Mouse (Mus musculus): ENCODE results near the gene Plekha3. TPM values are rescaled to one million over a fixed set of nuclear protein-coding genes. Genes with fewer than 3 reads are reported as not detected.

Gene Plekha3
- total and polyA plus RNA-seq, 3 experiments, result 12.1 to 38.6 (median 30.0) TPM

DNA sequence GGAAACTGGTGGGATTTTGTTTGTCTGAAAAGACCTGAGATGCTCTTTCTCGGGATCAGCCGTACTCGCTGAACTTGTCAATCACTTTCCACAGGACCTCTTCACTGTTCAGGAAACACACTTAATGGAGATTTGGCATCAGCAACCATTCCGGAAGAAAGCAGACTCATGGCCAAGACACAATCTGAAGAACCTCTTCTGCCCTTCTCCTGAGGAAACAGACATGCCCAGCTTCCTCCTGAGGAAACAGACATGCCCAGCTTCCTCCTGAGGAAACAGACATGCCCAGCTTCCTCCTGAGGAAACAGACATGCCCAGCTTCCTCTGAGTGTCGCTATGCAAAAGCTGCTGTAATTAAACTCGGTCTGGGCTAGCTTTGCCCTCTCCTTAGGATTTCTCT is 20.2 kb downstream of the Plekha3 start:
- H3K27ac ChIP-seq (ENCODE audit: insufficient read depth, low read depth), result no peak overlapping the region
- H3K36me3 ChIP-seq (replicated peaks in 1 of 2; ENCODE audit: control insufficient read depth in 1 of 2, insufficient read depth in 1 of 2, low read length in 1 of 2), result peaks cover 43 to 90% of the 10 kb centered on the region in 2 experiments
- no peaks in the 10 kb centered on the region for H3K9me3 ChIP-seq (replicated peaks; ENCODE audit: low read length)
- H3K4me1 ChIP-seq (ENCODE audit: control insufficient read depth in 1 of 2, insufficient read depth in 2 of 2), result peaks cover 0 to 3% of the 10 kb centered on the region in 2 experiments; a peak in 1 of 4 replicates
- TF ChIP-seq BHLHE40 (IDR thresholded peaks at IDR 0.05; ENCODE audit: low read depth, low read length) (no peak), GABPA (IDR thresholded peaks at IDR 0.05; ENCODE audit: insufficient replicate concordance, low read depth, low read length) (no peak), ZC3H11A (IDR thresholded peaks at IDR 0.05; ENCODE audit: low read depth, low read length) (no peak), MAZ (IDR thresholded peaks at IDR 0.05; ENCODE audit: low read depth, low read length) (no peak), KAT2A (IDR thresholded peaks at IDR 0.05; ENCODE audit: insufficient replicate concordance, low read length) (no peak), USF1 (IDR thresholded peaks at IDR 0.05; ENCODE audit: low read depth, low read length) (no peak), CHD2 (IDR thresholded peaks at IDR 0.05; ENCODE audit: low read length) (no peak)
- H3K4me2 ChIP-seq (ENCODE audit: insufficient read depth, low read depth, poor library complexity, severe bottlenecking), result no peak overlapping the region
- in situ Hi-C loops (cut with MboI; ENCODE audit: low pct_ligation_motif_present, low pct_unique_long_range_greater_than_20kb, low sequenced_read_pairs), result no loop called here
- no peak overlapping the region for H3K9ac ChIP-seq (ENCODE audit: insufficient read depth, low read depth)
- dilution Hi-C loops (cut with MboI; ENCODE audit: extremely low pct_ligation_motif_present, extremely low pct_unique_long_range_greater_than_20kb, low sequenced_read_pairs), result no loop called here
- H3K27me3 ChIP-seq (replicated peaks), result no peaks in the 10 kb centered on the region
- H3K79me2 ChIP-seq (replicated peaks; ENCODE audit: control insufficient read depth, extremely low read depth, insufficient read depth, poor library complexity, severe bottlenecking), result no peaks in the 10 kb centered on the region
- no peak for DNase-seq (ENCODE audit: extremely low read depth)
- H3K4me3 ChIP-seq (replicated peaks in 1 of 3; ENCODE audit: low read depth in 2 of 3, low read length in 2 of 3, poor library complexity in 1 of 3), result no peak overlapping the region

DNA sequence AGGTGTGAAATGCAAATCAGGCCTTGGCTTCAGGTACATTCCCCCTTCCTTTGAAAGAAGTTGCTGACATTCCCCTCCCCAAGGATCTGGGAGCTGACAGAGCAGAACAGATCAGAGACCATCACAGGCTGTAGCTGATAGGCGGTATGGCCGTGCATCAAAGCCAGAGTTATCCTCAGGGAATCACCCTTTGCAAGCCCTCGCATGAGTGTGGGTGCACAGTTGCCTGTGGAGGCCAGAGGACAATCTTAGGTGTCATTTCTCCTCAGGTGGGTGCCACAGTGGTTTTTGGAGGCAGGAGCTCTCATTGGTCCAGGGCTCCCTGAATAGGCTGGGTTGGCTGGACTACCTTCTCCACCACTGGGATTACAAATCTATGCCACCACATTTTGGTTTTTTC is 27.1 kb downstream of the Plekha3 start:
- H3K27ac ChIP-seq (ENCODE audit: insufficient read depth, low read depth), result no peak overlapping the region
- H3K9me3 ChIP-seq (replicated peaks; ENCODE audit: low read length), result no peaks in the 10 kb centered on the region
- TF ChIP-seq MEF2A (IDR thresholded peaks at IDR 0.05; ENCODE audit: borderline replicate concordance, low read depth, low read length) (no peak), ZKSCAN1 (IDR thresholded peaks at IDR 0.05; ENCODE audit: borderline replicate concordance, low read depth, low read length) (no peak), ZC3H11A (IDR thresholded peaks at IDR 0.05; ENCODE audit: low read depth, low read length) (no peak)
- H3K9ac ChIP-seq (ENCODE audit: insufficient read depth, low read depth), result no peak overlapping the region
- H3K4me1 ChIP-seq (ENCODE audit: control insufficient read depth in 1 of 2, insufficient read depth in 2 of 2), result peaks cover 0 to 10% of the 10 kb centered on the region in 2 experiments; a peak in 2 of 4 replicates
- DNase-seq (ENCODE audit: extremely low read depth), result no peak
- H3K79me2 ChIP-seq (replicated peaks; ENCODE audit: control insufficient read depth, extremely low read depth, insufficient read depth, poor library complexity, severe bottlenecking), result no peaks in the 10 kb centered on the region
- H3K36me3 ChIP-seq (replicated peaks in 1 of 2; ENCODE audit: control insufficient read depth in 1 of 2, insufficient read depth in 1 of 2, low read length in 1 of 2), result peaks cover 24 to 82% of the 10 kb centered on the region in 2 experiments
- no peaks in the 10 kb centered on the region for H3K27me3 ChIP-seq (replicated peaks)
- no peak overlapping the region for H3K4me2 ChIP-seq (ENCODE audit: insufficient read depth, low read depth, poor library complexity, severe bottlenecking)
- dilution Hi-C loops (cut with MboI; ENCODE audit: extremely low pct_ligation_motif_present, extremely low pct_unique_long_range_greater_than_20kb, low sequenced_read_pairs), result no loop called here
- in situ Hi-C loops (cut with MboI; ENCODE audit: low pct_ligation_motif_present, low pct_unique_long_range_greater_than_20kb, low sequenced_read_pairs), result no loop called here
- no peak overlapping the region for H3K4me3 ChIP-seq (replicated peaks in 1 of 3; ENCODE audit: low read depth in 2 of 3, low read length in 2 of 3, poor library complexity in 1 of 3)

DNA sequence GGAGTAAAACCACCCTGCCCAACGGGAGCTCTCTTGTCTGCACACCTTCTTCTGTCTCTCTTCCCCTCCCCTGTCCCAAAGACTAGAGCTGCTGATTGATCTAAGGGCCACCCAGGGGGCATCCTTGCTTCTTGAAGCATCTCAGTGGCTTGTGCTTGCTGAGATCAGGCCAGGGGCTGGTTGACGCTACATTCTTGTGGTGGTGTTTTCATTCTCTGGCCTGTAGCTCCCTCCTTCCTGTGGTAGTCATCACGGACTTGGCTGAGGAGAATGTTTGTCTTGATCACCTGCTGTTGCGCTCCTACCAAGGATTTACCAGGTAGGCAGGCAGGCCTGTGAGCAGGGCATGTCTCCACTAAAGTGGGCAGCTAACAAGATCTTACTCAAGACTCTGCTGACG is 27.7 kb downstream of the Plekha3 start:
- peaks cover 24 to 81% of the 10 kb centered on the region in 2 experiments for H3K36me3 ChIP-seq (replicated peaks in 1 of 2; ENCODE audit: control insufficient read depth in 1 of 2, insufficient read depth in 1 of 2, low read length in 1 of 2)
- DNase-seq (ENCODE audit: extremely low read depth), result no peak
- H3K4me1 ChIP-seq (ENCODE audit: control insufficient read depth in 1 of 2, insufficient read depth in 2 of 2), result peaks cover 0 to 10% of the 10 kb centered on the region in 2 experiments; a peak in 2 of 4 replicates
- no peaks in the 10 kb centered on the region for H3K27me3 ChIP-seq (replicated peaks)
- in situ Hi-C loops (cut with MboI; ENCODE audit: low pct_ligation_motif_present, low pct_unique_long_range_greater_than_20kb, low sequenced_read_pairs), result no loop called here
- H3K4me3 ChIP-seq (replicated peaks in 1 of 3; ENCODE audit: low read depth in 2 of 3, low read length in 2 of 3, poor library complexity in 1 of 3), result no peak overlapping the region
- TF ChIP-seq JUND (conservative IDR thresholded peaks at IDR 0.05; ENCODE audit: low read depth, low read length), result no peak
- no peak for TF ChIP-seq TCF12 (IDR thresholded peaks at IDR 0.05; ENCODE audit: low read depth, low read length)
- no peak for TF ChIP-seq HCFC1 (IDR thresholded peaks at IDR 0.05; ENCODE audit: low read depth, low read length)
- H3K79me2 ChIP-seq (replicated peaks; ENCODE audit: control insufficient read depth, extremely low read depth, insufficient read depth, poor library complexity, severe bottlenecking), result no peaks in the 10 kb centered on the region
- H3K9me3 ChIP-seq (replicated peaks; ENCODE audit: low read length), result no peaks in the 10 kb centered on the region
- no peak overlapping the region for H3K4me2 ChIP-seq (ENCODE audit: insufficient read depth, low read depth, poor library complexity, severe bottlenecking)
- dilution Hi-C loops (cut with MboI; ENCODE audit: extremely low pct_ligation_motif_present, extremely low pct_unique_long_range_greater_than_20kb, low sequenced_read_pairs), result no loop called here
- no peak overlapping the region for H3K27ac ChIP-seq (ENCODE audit: insufficient read depth, low read depth)
- H3K9ac ChIP-seq (ENCODE audit: insufficient read depth, low read depth), result no peak overlapping the region
